Mouse (Mus musculus): ENCODE data around the gene Cflar.
"Not testable (repeated sequence)": the region's sequence is repeated elsewhere in the genome, so short reads cannot be mapped to it uniquely, and the experiment has no call there.

The Cflar gene

GRCm38 (mm10) chr1:58775361-58775760 is 64.1 kb downstream of the Cflar start:
- no peak for DNase-seq (ENCODE audit: low read depth)

- DNase-seq (ENCODE audit: low read depth) = no peak
Observed at GRCm38 (mm10) chr1:58777583-58777982, 66.3 kb downstream of the Cflar start.

DNA sequence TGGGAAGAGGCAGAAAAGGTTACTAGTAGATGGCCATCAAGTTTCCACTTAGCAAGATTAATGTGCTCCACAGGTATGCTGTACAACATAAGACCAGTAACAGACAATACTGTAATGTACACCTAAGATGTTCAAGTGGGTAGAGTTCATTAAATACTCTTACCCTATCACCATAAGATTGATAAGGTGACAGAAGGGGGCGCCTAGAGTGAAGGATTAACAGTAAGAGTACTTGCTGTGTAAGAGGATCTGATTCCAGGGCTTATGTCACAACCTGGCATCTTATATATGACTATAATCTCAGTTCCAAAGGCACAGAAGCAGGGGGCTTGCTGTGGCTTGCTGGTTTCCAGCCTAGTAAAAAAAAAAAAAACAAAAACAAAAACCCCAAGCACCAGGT is 66.9 kb downstream of the Cflar start:
- no peak for DNase-seq (ENCODE audit: low read depth)

DNA sequence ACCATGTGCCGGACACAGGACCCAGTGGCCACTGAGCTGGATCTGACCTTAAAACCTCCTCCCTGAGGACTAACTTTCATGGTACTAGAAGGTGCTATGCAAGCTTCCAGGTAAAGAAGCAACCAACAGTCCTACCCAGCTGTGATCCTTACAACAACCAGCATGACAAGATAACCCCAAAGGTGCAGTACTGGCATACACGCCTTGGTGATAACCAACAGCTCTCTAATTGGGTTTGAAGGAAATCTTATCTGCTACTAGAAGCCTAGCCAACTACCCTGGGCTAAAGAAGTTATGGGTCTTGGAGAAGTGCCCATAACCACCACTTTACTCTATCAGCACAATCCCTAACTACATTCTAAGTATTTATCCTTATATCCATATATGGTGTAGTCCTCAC is 75.0 kb downstream of the Cflar start:
- DNase-seq (ENCODE audit: low read depth) = no peak

DNA sequence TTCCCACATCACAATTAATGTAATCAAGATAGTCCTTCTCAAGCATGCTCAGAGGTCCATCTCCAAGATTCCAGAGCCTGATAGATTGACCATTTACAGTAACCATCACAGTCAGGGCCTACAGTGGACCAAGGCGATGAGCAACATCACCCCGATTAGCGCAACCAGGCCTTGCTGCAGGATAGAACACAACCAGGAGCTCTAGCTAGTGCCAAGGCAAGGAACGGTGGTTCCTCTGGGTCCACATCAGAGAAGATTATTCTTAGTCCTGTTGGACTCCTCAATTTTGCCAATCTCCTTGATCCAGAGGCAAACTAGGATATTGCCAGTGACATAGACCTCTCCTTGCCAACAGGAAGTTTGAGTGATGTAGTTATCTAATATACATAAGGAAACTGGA is 77.1 kb downstream of the Cflar start:
- no peak for DNase-seq (ENCODE audit: low read depth)

DNA sequence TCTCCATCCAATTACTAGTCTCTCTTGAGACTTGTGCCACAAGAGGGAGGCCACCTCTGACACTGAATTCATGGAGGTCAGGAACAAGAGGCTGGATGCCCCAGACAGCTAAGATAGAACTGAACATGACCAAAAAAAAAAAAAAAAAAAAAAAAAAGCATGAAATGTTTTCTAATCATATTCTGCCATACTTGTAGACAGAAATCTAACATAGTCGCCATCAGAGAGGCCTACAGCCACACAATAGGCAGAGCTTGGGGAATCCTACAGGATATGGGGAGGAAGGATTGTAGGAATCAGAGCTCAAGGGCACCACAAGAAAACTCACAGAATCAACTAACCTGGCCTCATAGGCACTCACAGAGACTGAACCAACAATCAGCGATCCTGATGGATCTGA is 83.4 kb downstream of the Cflar start:
- no peak for DNase-seq (ENCODE audit: low read depth)

- peak; percentile 64 for DNase-seq (ENCODE audit: low read depth)
Observed at GRCm38 (mm10) chr1:58795291-58796058, 84.2 kb downstream of the Cflar start, which contains the start of gene Casp8. Casp8 (plus strand) TSS chr1:58795374.

DNA sequence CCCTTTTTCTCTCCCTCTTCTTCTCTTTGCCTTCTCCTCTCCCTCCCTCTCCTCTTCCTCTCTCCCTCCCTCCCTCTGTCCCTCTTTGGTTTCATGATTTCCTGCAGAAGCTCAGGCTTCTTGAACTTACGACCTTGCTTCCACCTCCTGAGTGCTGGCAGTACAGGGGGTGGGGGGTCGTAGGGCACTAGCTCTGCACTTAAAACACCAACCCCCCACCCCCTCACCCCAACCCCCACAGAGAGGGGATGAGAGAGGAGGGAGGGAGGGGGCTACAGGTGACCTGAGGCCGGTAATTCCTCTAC is 84.7 kb downstream of the Cflar start:
- DNase-seq (ENCODE audit: low read depth) = no peak

DNA sequence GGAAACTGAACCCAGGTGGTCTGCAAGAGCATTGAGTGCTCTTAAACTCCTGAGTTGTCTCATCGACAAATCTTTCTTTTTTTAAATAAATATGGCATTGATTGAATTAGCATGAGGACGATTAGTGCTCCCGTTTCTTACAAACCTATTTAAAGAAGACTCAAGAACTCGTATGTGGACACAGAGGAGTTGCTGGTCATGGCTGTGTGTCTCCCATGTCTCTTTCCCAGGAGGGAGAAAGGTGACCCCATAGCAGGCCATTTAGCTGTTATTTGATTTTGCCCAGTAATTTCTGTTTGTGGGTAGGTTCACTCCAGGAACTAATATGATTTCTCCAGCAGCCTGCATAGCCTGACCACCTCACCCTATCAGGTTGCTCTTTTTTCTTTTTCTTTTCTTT is 85.5 kb downstream of the Cflar start:
- DNase-seq (ENCODE audit: low read depth) = no peak

DNA sequence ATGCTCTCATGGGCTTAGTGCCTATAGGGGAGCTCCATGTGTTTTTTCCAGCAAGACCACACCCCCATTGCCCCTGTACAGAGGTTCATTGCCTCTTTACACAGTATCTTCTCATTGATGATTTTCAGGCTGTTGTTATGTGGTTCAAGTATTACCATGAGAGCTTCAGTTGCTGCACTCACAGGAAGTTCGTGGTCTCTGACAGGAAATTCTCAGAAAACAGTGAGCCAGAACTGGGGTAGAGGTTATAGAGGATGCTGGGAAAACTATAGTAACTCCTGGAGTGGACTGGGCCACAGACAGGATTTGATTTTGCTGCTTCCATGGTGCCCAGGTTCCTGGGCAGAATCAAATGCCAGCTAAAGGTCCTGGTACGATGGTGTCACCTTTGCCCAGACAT is 86.1 kb downstream of the Cflar start:
- DNase-seq (ENCODE audit: low read depth) = no peak

DNA sequence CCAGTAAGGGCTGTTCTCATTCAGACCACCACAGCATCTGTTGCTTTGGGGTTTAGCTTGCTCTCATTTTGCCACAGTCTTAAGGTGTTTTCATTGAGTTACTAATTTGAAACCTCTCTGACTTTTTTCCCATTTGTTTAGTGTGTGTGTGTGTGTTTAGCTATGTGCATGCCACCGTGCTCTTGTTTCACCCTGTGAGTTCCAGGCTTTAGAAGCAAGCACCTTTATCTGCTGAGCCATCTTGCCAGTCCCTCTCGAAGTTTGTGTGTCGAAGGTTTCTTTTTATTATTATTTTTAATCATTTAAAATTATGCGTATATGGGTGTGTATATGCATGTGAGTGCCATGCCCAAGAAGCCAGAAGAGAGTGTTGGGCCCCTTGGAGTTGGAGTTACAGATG is 87.6 kb downstream of the Cflar start:
- no peak for DNase-seq (ENCODE audit: low read depth)

GRCm38 (mm10) chr1:58800644-58801043 is 89.3 kb downstream of the Cflar start:
- not testable (repeated sequence) for DNase-seq (ENCODE audit: low read depth)

DNA sequence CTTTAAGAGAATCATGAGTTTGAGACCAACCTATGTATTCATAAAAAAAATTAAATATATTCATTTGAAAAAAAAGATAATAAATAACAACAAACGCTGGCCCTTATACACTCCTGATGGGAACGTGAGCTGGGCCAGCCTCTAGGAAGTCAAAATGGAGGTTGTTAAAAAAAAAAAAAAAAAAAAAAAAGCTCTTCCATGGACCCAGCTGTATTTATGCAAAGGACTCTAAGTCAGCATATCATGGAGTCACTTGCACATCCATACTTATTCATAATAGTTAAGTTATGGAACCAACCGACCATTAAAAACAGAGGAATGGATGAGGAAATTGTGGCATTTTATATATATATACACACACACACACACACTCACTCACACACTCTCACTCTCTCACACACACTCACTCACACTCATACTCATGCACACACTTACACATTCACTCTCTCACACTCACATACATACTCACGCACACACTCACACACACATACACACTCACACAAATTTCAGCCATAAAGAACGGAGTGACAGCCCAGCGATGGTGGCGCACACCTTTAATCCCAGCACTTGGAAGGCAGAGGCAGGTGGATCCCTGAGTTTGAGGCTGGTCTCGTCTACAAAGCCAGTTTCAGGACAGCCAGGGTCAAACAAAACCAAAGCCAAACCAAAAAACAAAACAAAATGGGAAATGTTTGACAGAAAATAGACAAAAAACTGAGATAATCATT is 90.4 kb downstream of the Cflar start:
- DNase-seq (ENCODE audit: low read depth) = no peak

DNA sequence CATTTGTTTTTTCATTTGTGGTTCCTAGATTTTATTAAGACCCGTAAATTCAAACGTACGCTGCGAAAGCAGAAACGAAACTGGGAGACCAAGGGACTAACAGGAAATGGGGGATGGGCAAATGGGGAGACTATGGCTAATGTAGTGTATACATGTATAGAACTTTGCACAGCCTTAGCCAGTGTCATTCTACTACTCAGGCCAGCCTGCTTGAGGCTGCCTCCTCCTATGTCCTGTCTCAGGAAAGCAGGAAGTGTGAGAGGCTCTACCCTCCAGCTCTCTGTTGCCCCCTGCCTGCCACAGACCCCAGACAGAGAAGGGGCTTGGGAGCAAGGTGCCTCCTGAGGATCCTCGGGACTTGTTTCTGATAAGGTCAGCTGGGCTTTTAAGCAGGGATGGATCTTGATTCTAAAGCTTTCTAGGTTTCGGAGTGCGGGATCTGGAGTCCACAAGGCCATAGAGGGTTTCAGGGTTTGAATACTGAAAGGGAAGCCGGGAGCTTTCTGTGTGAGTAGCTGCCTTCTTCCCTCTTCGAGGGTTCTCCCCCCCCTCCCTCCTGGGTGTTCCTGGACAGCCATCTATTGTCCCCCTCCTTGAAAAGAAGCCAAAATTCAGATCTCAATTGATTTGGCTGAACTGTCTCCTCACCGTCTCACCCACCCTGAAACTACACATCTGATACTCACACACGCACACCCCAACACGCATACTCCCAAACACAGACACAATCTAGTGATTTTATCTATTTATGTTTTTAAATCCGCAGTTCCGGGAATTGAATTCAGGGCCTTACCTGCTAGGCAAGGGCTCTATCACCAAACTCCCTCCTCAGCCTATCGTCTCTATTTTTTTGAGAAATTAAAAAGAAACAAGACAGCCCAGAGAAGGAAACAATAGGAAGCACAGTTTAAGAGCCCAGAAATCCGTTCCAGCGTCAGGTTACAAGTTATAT is 91.3 kb downstream of the Cflar start:
- no peak for DNase-seq (ENCODE audit: low read depth)

DNA sequence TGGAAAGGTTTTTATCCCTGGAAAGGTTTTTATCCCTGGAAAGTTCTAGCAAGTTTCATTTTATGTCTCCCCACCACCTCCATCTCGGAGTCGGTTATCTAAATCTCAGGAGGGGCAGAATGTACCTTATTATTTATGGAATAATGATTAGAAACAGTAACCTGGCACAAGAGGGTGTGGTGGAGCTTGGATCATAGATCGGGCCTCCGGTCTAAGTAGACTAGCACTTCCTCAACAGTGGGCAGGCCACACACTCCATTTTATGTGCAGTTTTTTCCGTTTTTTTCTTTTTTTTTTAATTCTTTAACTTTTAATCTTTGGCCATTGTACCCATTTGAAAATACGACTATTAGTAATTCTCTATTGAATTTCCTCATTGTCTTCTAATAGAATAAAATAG is 92.2 kb downstream of the Cflar start:
- DNase-seq (ENCODE audit: low read depth) = no peak

DNA sequence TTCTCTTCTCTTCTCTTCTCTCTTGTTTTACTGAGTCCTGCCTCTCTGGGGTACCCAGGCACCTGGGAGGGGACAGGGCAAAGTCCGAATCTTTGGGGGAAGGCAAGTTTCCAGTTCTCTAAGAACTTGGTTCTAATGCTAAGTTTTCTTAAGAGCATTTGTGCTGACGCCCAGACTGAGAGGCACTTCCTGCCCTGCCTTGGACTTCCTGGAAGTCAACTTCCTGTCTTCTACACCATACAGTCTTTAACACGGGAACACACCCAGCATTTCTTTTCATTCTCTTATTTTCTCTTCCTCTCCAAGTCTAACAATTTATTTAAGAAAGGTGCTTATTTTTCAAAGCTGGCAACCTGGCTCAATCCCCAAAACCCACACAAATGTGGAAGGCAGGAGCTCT is 95.3 kb downstream of the Cflar start:
- DNase-seq (ENCODE audit: low read depth) = no peak
